Mouse (Mus musculus) ovary, postnatal 14 days (tissue): ENCODE data around the gene Sirt4.
"Not testable (repeated sequence)": the region's sequence is repeated elsewhere in the genome, so short reads cannot be mapped to it uniquely, and the experiment has no call there.

Experiments used
- DNase-seq: peaks from one replicate; pipeline ENCODE4 v3.0.0; 2022; ENCODE audit warnings: low spot score

Sirt4 gene

GRCm38 (mm10) chr5:115470766-115471531 lies 13.6 kb downstream of the Sirt4 start:
- peak; percentile 39 for DNase-seq

GRCm38 (mm10) chr5:115469791-115470190 lies 14.7 kb downstream of the Sirt4 start:
- DNase-seq = no peak

- no peak for DNase-seq
Observed at GRCm38 (mm10) chr5:115465642-115466420, 18.7 kb downstream of the Sirt4 start, which contains the start of gene Pla2g1b. Gene Pla2g1b, plus strand, starts transcription at chr5:115466262.

- DNase-seq = no peak
Observed at GRCm38 (mm10) chr5:115464408-115465115, 20.0 kb downstream of the Sirt4 start.

- no peak for DNase-seq
Observed at GRCm38 (mm10) chr5:115458918-115459317, 25.6 kb downstream of the Sirt4 start.

GRCm38 (mm10) chr5:115455838-115456237 lies 28.7 kb downstream of the Sirt4 start:
- DNase-seq = no peak

GRCm38 (mm10) chr5:115454422-115455090 lies 30.0 kb downstream of the Sirt4 start:
- no peak for DNase-seq

- no peak for DNase-seq
Observed at GRCm38 (mm10) chr5:115450410-115451317, 33.9 kb downstream of the Sirt4 start.

GRCm38 (mm10) chr5:115449247-115449646 lies 35.3 kb downstream of the Sirt4 start:
- no peak for DNase-seq

GRCm38 (mm10) chr5:115447108-115447507 lies 37.4 kb downstream of the Sirt4 start:
- DNase-seq = no peak

- DNase-seq = no peak
Observed at GRCm38 (mm10) chr5:115444130-115444529, 40.4 kb downstream of the Sirt4 start.

GRCm38 (mm10) chr5:115442663-115443062 lies 41.9 kb downstream of the Sirt4 start:
- not testable (repeated sequence) for DNase-seq

GRCm38 (mm10) chr5:115441205-115441849 lies 43.2 kb downstream of the Sirt4 start:
- DNase-seq = peak; percentile 80

- DNase-seq = no peak
Observed at GRCm38 (mm10) chr5:115438667-115439066, 45.9 kb downstream of the Sirt4 start.

- DNase-seq = no peak
Observed at GRCm38 (mm10) chr5:115437945-115438315, 46.6 kb downstream of the Sirt4 start.

- no peak for DNase-seq
Observed at GRCm38 (mm10) chr5:115437242-115437944, 47.1 kb downstream of the Sirt4 start.

- peak; percentile 38 for DNase-seq
Observed at GRCm38 (mm10) chr5:115436421-115437124, 48.0 kb downstream of the Sirt4 start.

GRCm38 (mm10) chr5:115435755-115436379 lies 48.7 kb downstream of the Sirt4 start:
- no peak for DNase-seq
